Mouse (Mus musculus) forebrain, postnatal 0 days (tissue): ENCODE results near the gene Gm30302. TPM values are rescaled to one million over a fixed set of nuclear protein-coding genes. Genes with fewer than 3 reads are reported as not detected.

ENCODE experiments used
- ATAC-seq: fragments of 200-750 bp; cut with Nextera tagmentation; 2 replicates; pipeline ENCODE4 v1.8.0; 2017; ENCODE audit warnings: mild to moderate bottlenecking, moderate library complexity
- DNase-seq: peaks from one replicate; pipeline ENCODE4 v3.0.0-alpha.2; 2015
- H3K27ac ChIP-seq: fragments of 300-500 bp; sonication (generic); 2 replicates; pipeline ENCODE4 v1.5.1; 2014; ENCODE audit warnings: low read depth, mild to moderate bottlenecking, antibody characterized with exemption, low read length, moderate library complexity, mixed read lengths
- H3K27me3 ChIP-seq: fragments of 300-500 bp; sonication (generic); 2 replicates; pipeline ENCODE4 v1.6.1; 2014; ENCODE audit warnings: mild to moderate bottlenecking, low read length, mixed read lengths; ENCODE audit not compliant: insufficient read depth
- H3K36me3 ChIP-seq: fragments of 300-500 bp; sonication (generic); 2 replicates; pipeline ENCODE4 v1.6.1; 2014; ENCODE audit warnings: mild to moderate bottlenecking, moderate library complexity; ENCODE audit not compliant: insufficient read depth
- H3K4me1 ChIP-seq: fragments of 300-500 bp; sonication (generic); 2 replicates; pipeline ENCODE4 v1.6.1; 2014; ENCODE audit warnings: antibody characterized with exemption; ENCODE audit not compliant: insufficient read depth
- H3K4me2 ChIP-seq: fragments of 300-500 bp; sonication (generic); 2 replicates; pipeline ENCODE4 v1.6.1; 2014; ENCODE audit warnings: low read depth, mild to moderate bottlenecking, moderate library complexity
- H3K4me3 ChIP-seq: fragments of 300-500 bp; sonication (generic); 2 replicates; pipeline ENCODE4 v1.5.1; 2014; ENCODE audit warnings: low read depth, low read length, mixed read lengths
- H3K9ac ChIP-seq: fragments of 300-500 bp; sonication (generic); 2 replicates; pipeline ENCODE4 v1.6.1; 2014; ENCODE audit warnings: mild to moderate bottlenecking
- H3K9me3 ChIP-seq: fragments of 300-500 bp; sonication (generic); 2 replicates; pipeline ENCODE4 v1.6.1; 2016; ENCODE audit warnings: low read length
- CTCF ChIP-seq: sonication (generic); IDR thresholded peaks from 2 replicates; pipeline ENCODE4 v1.5.1; 2016; ENCODE audit warnings: antibody characterized with exemption, control low read depth, low read depth
- WGBS: fragments of 180-500 bp; shearing (Covaris S2); extraction: QIAGEN DNeasy Blood & Tissue Kit; methylation state at CpG from one replicate; pipeline ENCODE4 v1.1.7; 2014; 5-methylcytosine and 5-hydroxymethylcytosine counted together
- polyA plus RNA-seq: library from polyadenylated mRNA; unstranded; fragments of >200 nt; fragmentation: Nextera tagmentation; extraction: Ambion mirVana; gene quantifications from 2 replicates; pipeline ENCODE4 v1.2.1, GENCODE M21; 2015
- total RNA-seq: library from RNA; depleted of rRNA; stranded (reverse); fragments of >200 nt; gene quantifications from 2 replicates; pipeline ENCODE4 v1.2.3, GENCODE M21; 2014; rRNA removed

The Gm30302 gene
- total and polyA plus RNA-seq, 2 experiments from 2014 or later: not detected

GRCm38 (mm10) chr13:49741285-49742040, 57.3 kb downstream of the Gm30302 start:
- no peak overlapping the region for H3K4me2 ChIP-seq

GRCm38 (mm10) chr13:49738011-49738410, 60.8 kb downstream of the Gm30302 start:
- 94% methylated on average over 2 of the region's 2 CpGs for WGBS
- DNase-seq (no peak), ATAC-seq (no peak)
- no peaks in the 10 kb centered on the region for H3K9me3 ChIP-seq
- no peak overlapping the region for H3K4me3 ChIP-seq
- no peak overlapping the region for H3K4me2 ChIP-seq
- no peaks in the 10 kb centered on the region for H3K4me1 ChIP-seq
- H3K27me3 ChIP-seq: no peaks in the 10 kb centered on the region
- no peak overlapping the region for H3K9ac ChIP-seq
- H3K36me3 ChIP-seq: peaks cover 24% of the 10 kb centered on the region
- no peak overlapping the region for H3K27ac ChIP-seq
- no peak for TF ChIP-seq CTCF

More at GRCm38 (mm10) chr13:49741285-49742040, 57.3 kb downstream of the Gm30302 start:
- no peaks in the 10 kb centered on the region for H3K27me3 ChIP-seq
- H3K4me3 ChIP-seq: no peak overlapping the region
- H3K4me1 ChIP-seq: no peaks in the 10 kb centered on the region
- ATAC-seq: no peak
- WGBS: 91% methylated on average over 16 of the region's 16 CpGs
- H3K36me3 ChIP-seq: no peaks in the 10 kb centered on the region
- no peak overlapping the region for H3K27ac ChIP-seq
- H3K9ac ChIP-seq: no peak overlapping the region
- no peak for TF ChIP-seq CTCF
- no peaks in the 10 kb centered on the region for H3K9me3 ChIP-seq
- no peak for DNase-seq

GRCm38 (mm10) chr13:49736430-49736829, 62.4 kb downstream of the Gm30302 start:
- no peak overlapping the region for H3K4me2 ChIP-seq
- peaks cover 39% of the 10 kb centered on the region for H3K36me3 ChIP-seq
- no peak overlapping the region for H3K27ac ChIP-seq
- H3K27me3 ChIP-seq: no peaks in the 10 kb centered on the region
- DNase-seq (no peak), ATAC-seq (no peak)
- no peak for TF ChIP-seq CTCF
- H3K4me1 ChIP-seq: no peaks in the 10 kb centered on the region
- 89% methylated on average over 2 of the region's 2 CpGs for WGBS
- H3K9ac ChIP-seq: no peak overlapping the region
- no peak overlapping the region for H3K4me3 ChIP-seq
- no peaks in the 10 kb centered on the region for H3K9me3 ChIP-seq

Other genes starting within 250 kb of the Gm30302 start
- 1.9 and 2.4 TPM in 2 replicates for gene Omd, start 216.5 kb downstream of the Gm30302 start, total RNA-seq
- gene Omd, start 216.5 kb downstream of the Gm30302 start, polyA plus RNA-seq: 1.9 and 2.3 TPM in 2 replicates
- gene Ogn, start 191.0 kb downstream of the Gm30302 start, total RNA-seq: 19.2 and 29.8 TPM in 2 replicates
- gene Ogn, start 191.0 kb downstream of the Gm30302 start, polyA plus RNA-seq: 13.6 and 18.1 TPM in 2 replicates
- 5.6 and 6.9 TPM in 2 replicates for gene Cenpp, start 146.2 kb downstream of the Gm30302 start, total RNA-seq
- gene Cenpp, start 146.2 kb downstream of the Gm30302 start, polyA plus RNA-seq: 7.5 and 9.0 TPM in 2 replicates
- gene Nol8, start 145.9 kb downstream of the Gm30302 start, total RNA-seq: 14.8 and 22.5 TPM in 2 replicates
- 12.4 and 14.3 TPM in 2 replicates for gene Nol8, start 145.9 kb downstream of the Gm30302 start, polyA plus RNA-seq
- 35.5 and 57.3 TPM in 2 replicates for gene Iars, start 116.9 kb downstream of the Gm30302 start, total RNA-seq
- gene Iars, start 116.9 kb downstream of the Gm30302 start, polyA plus RNA-seq: 14.1 and 21.0 TPM in 2 replicates